Mouse (Mus musculus): ENCODE results near the gene Anks1b. TPM values are rescaled to one million over a fixed set of nuclear protein-coding genes. Genes with fewer than 3 reads are reported as not detected.
A peak's percentile ranks its signal among the peaks of the same experiment; 100 is the strongest.

The Anks1b gene
- polyA plus RNA-seq, 1 experiment from 2014 or later: 46.0 TPM

GRCm38 (mm10) chr10:90431974-90432373 lies 558.7 kb downstream of the Anks1b start:
- ATAC-seq: no peak
- no peak overlapping the region for H3K4me2 ChIP-seq (replicated peaks)
- 72% methylated on average over 9 of the region's 9 CpGs for WGBS

GRCm38 (mm10) chr10:90432479-90432878 lies 559.2 kb downstream of the Anks1b start:
- H3K36me3 ChIP-seq: no peaks in the 10 kb centered on the region
- no peak overlapping the region for H3K4me3 ChIP-seq (replicated peaks)
- ATAC-seq: no peak
- H3K27me3 ChIP-seq: no peaks in the 10 kb centered on the region
- H3K9me3 ChIP-seq: peaks cover 5% of the 10 kb centered on the region; the same call in 1 of the 2 replicates
- no peak overlapping the region for H3K27ac ChIP-seq
- no peaks in the 10 kb centered on the region for H3K4me1 ChIP-seq (replicated peaks)
- H3K9ac ChIP-seq (replicated peaks): no peak overlapping the region
- H3K4me2 ChIP-seq (replicated peaks): no peak overlapping the region
- 73% methylated on average over 12 of the region's 12 CpGs for WGBS

More at GRCm38 (mm10) chr10:90431974-90432373, 558.7 kb downstream of the Anks1b start:
- Histone ChIP-seq H3K9me3 (peaks cover 5% of the 10 kb centered on the region; the same call in 1 of the 2 replicates), H3K27ac (no peak overlapping the region), H3K36me3 (no peaks in the 10 kb centered on the region), H3K27me3 (no peaks in the 10 kb centered on the region), H3K4me1 (replicated peaks) (no peaks in the 10 kb centered on the region), H3K9ac (replicated peaks) (no peak overlapping the region), H3K4me3 (replicated peaks) (no peak overlapping the region)

DNA sequence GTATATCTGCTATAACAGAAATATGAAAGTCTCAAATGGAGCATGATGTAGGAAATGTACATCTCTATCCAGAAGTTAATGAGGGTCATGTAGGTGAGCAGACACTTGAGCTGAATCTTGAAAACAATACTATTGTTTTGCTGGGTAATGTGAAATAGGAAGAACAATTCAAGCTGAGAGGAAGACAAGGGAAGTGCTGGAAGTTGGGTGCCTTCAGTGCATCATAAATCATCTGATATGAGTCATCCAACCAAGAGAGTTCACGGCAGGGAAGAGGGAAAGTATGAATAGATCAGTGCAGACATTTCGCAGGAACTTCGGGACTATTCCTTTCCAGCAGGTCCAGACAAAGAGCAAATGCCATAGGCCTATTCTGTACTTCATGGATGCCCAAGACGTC lies 567.7 kb downstream of the Anks1b start:
- Histone ChIP-seq H3K4me3 (replicated peaks) (no peak overlapping the region), H3K4me1 (replicated peaks) (no peaks in the 10 kb centered on the region), H3K4me2 (replicated peaks) (no peak overlapping the region), H3K36me3 (no peaks in the 10 kb centered on the region), H3K27ac (no peak overlapping the region), H3K9ac (replicated peaks) (no peak overlapping the region), H3K9me3 (no peaks in the 10 kb centered on the region), H3K27me3 (no peaks in the 10 kb centered on the region)
- 89% methylated on average over 4 of the region's 4 CpGs for WGBS
- no peak for ATAC-seq

DNA sequence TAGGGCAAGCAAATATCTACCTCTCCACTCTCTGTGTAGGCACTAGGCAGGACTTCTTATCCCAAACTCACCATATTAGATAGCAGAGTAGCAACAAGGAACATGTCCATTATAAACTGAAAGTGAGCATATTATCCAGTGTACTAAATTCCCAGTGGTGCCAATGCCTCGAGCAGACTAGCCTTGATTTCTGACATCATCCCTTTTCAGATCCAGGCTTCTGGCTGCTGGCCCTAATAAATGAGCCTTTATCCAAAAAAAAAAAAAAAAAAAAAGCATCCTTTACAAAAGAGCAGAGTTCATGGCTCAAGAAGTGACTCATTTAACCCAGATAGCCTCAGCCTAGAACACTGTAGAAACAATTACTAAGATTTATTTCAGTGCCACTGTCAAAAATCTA lies 568.3 kb downstream of the Anks1b start:
- H3K4me1 ChIP-seq (replicated peaks): no peaks in the 10 kb centered on the region
- H3K27ac ChIP-seq: no peak overlapping the region
- no peak overlapping the region for H3K4me3 ChIP-seq (replicated peaks)
- WGBS: 63% methylated on average over 1 of the region's 1 CpGs
- no peak overlapping the region for H3K9ac ChIP-seq (replicated peaks)
- H3K4me2 ChIP-seq (replicated peaks): no peak overlapping the region
- no peaks in the 10 kb centered on the region for H3K9me3 ChIP-seq
- no peaks in the 10 kb centered on the region for H3K36me3 ChIP-seq
- H3K27me3 ChIP-seq: no peaks in the 10 kb centered on the region
- no peak for ATAC-seq

GRCm38 (mm10) chr10:90464906-90465305 lies 591.6 kb downstream of the Anks1b start:
- Histone ChIP-seq H3K4me3 (replicated peaks) (no peak overlapping the region), H3K27ac (no peak overlapping the region), H3K4me1 (replicated peaks) (no peaks in the 10 kb centered on the region), H3K9ac (replicated peaks) (no peak overlapping the region), H3K4me2 (replicated peaks) (no peak overlapping the region), H3K9me3 (no peaks in the 10 kb centered on the region), H3K27me3 (peaks cover 41% of the 10 kb centered on the region), H3K36me3 (no peaks in the 10 kb centered on the region)
- WGBS: 63% methylated on average over 2 of the region's 2 CpGs
- no peak for ATAC-seq

- H3K36me3 ChIP-seq: no peaks in the 10 kb centered on the region
- no peak for ATAC-seq
- H3K9ac ChIP-seq (replicated peaks): no peak overlapping the region
- no peak overlapping the region for H3K4me2 ChIP-seq (replicated peaks)
- H3K9me3 ChIP-seq: no peaks in the 10 kb centered on the region
- no peak overlapping the region for H3K4me3 ChIP-seq (replicated peaks)
- no peaks in the 10 kb centered on the region for H3K4me1 ChIP-seq (replicated peaks)
- WGBS: 87% methylated on average over 6 of the region's 6 CpGs
- no peak overlapping the region for H3K27ac ChIP-seq
- H3K27me3 ChIP-seq: peaks cover 41% of the 10 kb centered on the region
Observed at GRCm38 (mm10) chr10:90465426-90465825, 592.1 kb downstream of the Anks1b start.

GRCm38 (mm10) chr10:90467546-90467945 lies 594.2 kb downstream of the Anks1b start:
- H3K4me3 ChIP-seq (replicated peaks): no peak overlapping the region
- H3K4me2 ChIP-seq (replicated peaks): no peak overlapping the region
- H3K4me1 ChIP-seq (replicated peaks): no peaks in the 10 kb centered on the region
- ATAC-seq: 0 out of 2 replicates have a peak, but pooled peaks have one; percentile 45
- H3K27me3 ChIP-seq: peaks cover 37% of the 10 kb centered on the region
- H3K27ac ChIP-seq: no peak overlapping the region
- H3K36me3 ChIP-seq: no peaks in the 10 kb centered on the region
- H3K9me3 ChIP-seq: no peaks in the 10 kb centered on the region
- WGBS: 5% methylated on average over 1 of the region's 1 CpGs
- H3K9ac ChIP-seq (replicated peaks): no peak overlapping the region

- H3K9me3 ChIP-seq: no peaks in the 10 kb centered on the region
- no peak overlapping the region for H3K4me2 ChIP-seq (replicated peaks)
- no peak overlapping the region for H3K27ac ChIP-seq
- ATAC-seq: no peak
- H3K4me1 ChIP-seq (replicated peaks): peaks cover 10% of the 10 kb centered on the region
- no peaks in the 10 kb centered on the region for H3K27me3 ChIP-seq
- no peaks in the 10 kb centered on the region for H3K36me3 ChIP-seq
- H3K9ac ChIP-seq (replicated peaks): no peak overlapping the region
- WGBS: 78% methylated on average over 7 of the region's 7 CpGs
- no peak overlapping the region for H3K4me3 ChIP-seq (replicated peaks)
Observed at GRCm38 (mm10) chr10:90493436-90493835, 620.1 kb downstream of the Anks1b start.

DNA sequence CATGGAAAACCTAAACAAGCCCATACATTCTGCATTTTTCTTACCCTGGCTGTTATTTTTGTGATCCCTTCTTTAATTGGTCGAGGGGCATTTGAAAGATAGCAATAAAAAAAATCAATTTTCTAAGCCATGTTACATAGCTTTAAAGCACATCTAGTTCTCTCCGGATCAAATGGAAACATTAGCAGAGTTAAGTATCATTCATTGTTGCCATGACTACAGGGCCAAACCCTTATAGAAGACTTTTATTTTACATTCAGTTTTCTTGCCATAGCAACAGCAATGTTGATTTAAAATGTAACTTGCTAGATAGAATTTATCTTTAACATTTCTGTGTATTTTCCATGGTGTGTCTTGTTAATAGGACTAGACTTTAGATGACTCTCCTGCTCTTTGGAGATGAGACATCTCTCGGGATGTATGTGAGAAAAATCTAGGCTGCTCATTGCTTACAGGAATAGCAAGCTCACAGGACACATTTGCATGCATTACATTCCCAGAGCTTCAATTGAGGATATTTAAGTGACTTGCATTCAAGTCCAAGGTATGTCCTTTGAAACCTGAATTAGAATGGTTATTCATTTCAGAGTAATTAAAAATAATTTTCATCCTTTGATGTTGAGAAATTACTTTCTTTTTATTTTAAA lies 620.8 kb downstream of the Anks1b start:
- no peaks in the 10 kb centered on the region for H3K9me3 ChIP-seq
- no peak overlapping the region for H3K4me2 ChIP-seq (replicated peaks)
- no peak overlapping the region for H3K4me3 ChIP-seq (replicated peaks)
- H3K36me3 ChIP-seq: no peaks in the 10 kb centered on the region
- 52% methylated on average over 3 of the region's 3 CpGs for WGBS
- peaks cover 10% of the 10 kb centered on the region for H3K4me1 ChIP-seq (replicated peaks)
- no peak overlapping the region for H3K9ac ChIP-seq (replicated peaks)
- no peak for ATAC-seq
- H3K27ac ChIP-seq: no peak overlapping the region
- no peaks in the 10 kb centered on the region for H3K27me3 ChIP-seq

DNA sequence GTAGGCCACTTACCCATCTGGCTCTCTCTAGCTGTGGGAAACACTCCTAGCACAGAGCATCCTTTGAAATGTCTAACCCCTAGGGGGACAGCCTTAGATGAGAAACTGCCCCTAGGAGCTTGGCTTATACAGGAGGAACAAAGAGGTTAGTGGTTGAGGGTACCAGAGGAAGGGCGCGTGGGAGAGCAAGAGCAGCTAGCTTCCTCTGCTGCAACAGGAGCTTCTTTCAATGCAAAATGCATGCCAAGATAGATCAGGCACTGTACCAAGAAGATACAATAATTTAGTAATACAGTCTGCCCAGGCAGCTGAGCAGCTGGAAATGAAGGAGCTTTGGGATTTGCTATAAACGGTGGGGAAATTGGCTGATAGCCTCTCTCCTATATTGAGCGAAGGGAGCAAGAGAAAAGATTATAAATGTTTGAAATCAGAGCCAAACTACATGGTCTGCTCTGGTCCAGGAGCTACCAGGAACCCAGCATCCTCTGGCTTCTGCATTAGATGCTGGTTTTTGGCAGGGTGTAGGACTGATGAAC lies 621.7 kb downstream of the Anks1b start:
- peak overlapping the region; percentile 16; the same call in 1 of the 2 replicates for H3K27ac ChIP-seq
- WGBS: 62% methylated on average over 4 of the region's 4 CpGs
- H3K36me3 ChIP-seq: no peaks in the 10 kb centered on the region
- H3K4me1 ChIP-seq (replicated peaks): peaks cover 10% of the 10 kb centered on the region
- H3K9me3 ChIP-seq: no peaks in the 10 kb centered on the region
- H3K9ac ChIP-seq (replicated peaks): no peak overlapping the region
- ATAC-seq: peak; percentile 55; the same call in 1 of the 2 replicates
- no peak overlapping the region for H3K4me3 ChIP-seq (replicated peaks)
- no peaks in the 10 kb centered on the region for H3K27me3 ChIP-seq
- no peak overlapping the region for H3K4me2 ChIP-seq (replicated peaks)

DNA sequence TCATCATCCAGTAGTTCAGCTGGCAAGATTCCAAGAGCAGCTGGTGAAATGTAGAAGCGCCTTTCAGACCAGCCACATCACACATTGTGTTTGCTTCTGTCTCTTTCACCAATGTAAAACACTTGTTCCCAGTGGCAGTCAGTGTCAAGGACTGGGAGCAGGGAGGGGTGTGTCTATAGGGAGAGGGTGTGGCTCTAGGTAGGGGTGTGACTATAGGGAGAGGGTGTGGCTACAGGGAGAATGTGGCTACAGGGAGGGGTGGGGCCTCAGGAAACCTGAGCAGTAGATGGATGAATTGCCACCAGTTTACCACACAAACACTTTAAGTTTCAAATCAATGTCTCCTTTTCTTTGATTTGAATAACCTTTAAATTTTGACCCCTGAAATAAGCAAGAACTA lies 634.3 kb downstream of the Anks1b start:
- H3K27ac ChIP-seq: no peak overlapping the region
- no peak overlapping the region for H3K9ac ChIP-seq (replicated peaks)
- no peaks in the 10 kb centered on the region for H3K4me1 ChIP-seq (replicated peaks)
- no peak overlapping the region for H3K4me3 ChIP-seq (replicated peaks)
- no peak for ATAC-seq
- H3K9me3 ChIP-seq: no peaks in the 10 kb centered on the region
- 58% methylated on average over 1 of the region's 1 CpGs for WGBS
- no peaks in the 10 kb centered on the region for H3K27me3 ChIP-seq
- H3K4me2 ChIP-seq (replicated peaks): no peak overlapping the region
- H3K36me3 ChIP-seq: no peaks in the 10 kb centered on the region

GRCm38 (mm10) chr10:90512801-90513200 lies 639.5 kb downstream of the Anks1b start:
- WGBS: 89% methylated on average over 9 of the region's 9 CpGs
- Histone ChIP-seq H3K4me3 (replicated peaks) (no peak overlapping the region), H3K27me3 (no peaks in the 10 kb centered on the region), H3K4me1 (replicated peaks) (no peaks in the 10 kb centered on the region), H3K4me2 (replicated peaks) (no peak overlapping the region), H3K9me3 (no peaks in the 10 kb centered on the region), H3K27ac (no peak overlapping the region), H3K9ac (replicated peaks) (no peak overlapping the region), H3K36me3 (no peaks in the 10 kb centered on the region)
- ATAC-seq: no peak

DNA sequence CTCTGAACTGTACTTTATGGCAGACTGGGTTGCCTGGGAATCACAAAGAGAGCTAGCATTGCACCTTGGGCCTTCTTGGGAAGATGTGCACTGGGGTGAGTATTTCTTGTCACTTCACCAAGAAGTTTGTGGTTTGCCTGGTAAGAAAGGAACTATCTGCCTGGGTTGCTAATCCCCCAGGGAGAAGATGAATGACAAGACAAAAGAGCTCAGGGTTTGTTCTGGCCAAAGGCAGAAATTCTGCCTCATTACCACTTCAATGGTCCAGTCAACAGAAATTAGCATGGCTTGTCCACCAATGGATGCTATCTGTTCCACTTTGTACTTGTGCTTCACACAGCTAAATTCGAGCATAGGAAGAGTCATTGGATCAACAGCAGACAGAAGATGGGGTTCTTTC lies 658.5 kb downstream of the Anks1b start:
- Histone ChIP-seq H3K4me2 (replicated peaks) (no peak overlapping the region), H3K27me3 (no peaks in the 10 kb centered on the region), H3K9ac (replicated peaks) (no peak overlapping the region), H3K4me3 (replicated peaks) (no peak overlapping the region), H3K4me1 (replicated peaks) (peaks cover 11% of the 10 kb centered on the region), H3K27ac (no peak overlapping the region), H3K36me3 (no peaks in the 10 kb centered on the region), H3K9me3 (no peaks in the 10 kb centered on the region)
- ATAC-seq: peak; percentile 75
- WGBS: 11% methylated on average over 1 of the region's 1 CpGs
